Mouse (Mus musculus): ENCODE data around the gene Olfr713. TPM values are rescaled to one million over a fixed set of nuclear protein-coding genes. Genes with fewer than 3 reads are reported as not detected.

Olfr713 gene
- not detected in 2 replicates for polyA plus RNA-seq (2016; fragmentation: Nextera tagmentation; extraction: Ambion mirVana)

GRCm38 (mm10) chr7:107030874-107031273, at the start of gene Olfr713:
TSS of gene Olfr713 (plus strand) at chr7:107031174.
- Histone ChIP-seq H3K9ac (no peak within 1 kb of the TSS), H3K4me2 (replicated peaks) (no peak within 1 kb of the TSS), H3K27ac (no peak within 1 kb of the TSS), H3K4me3 (no peak within 1 kb of the TSS), H3K9me3 (no peaks in the 10 kb centered on the region), H3K27me3 (replicated peaks) (no peaks in the 10 kb centered on the region), H3K36me3 (no peaks in the 10 kb centered on the region), H3K4me1 (no peaks in the 10 kb centered on the region)
- 79% methylated on average over 1 of the region's 1 CpGs for WGBS
- ATAC-seq (ENCODE audit: low FRiP score, low read depth): no peak

GRCm38 (mm10) chr7:106985236-106985635, 45.7 kb upstream of the Olfr713 start:
- no peaks in the 10 kb centered on the region for H3K36me3 ChIP-seq
- no peaks in the 10 kb centered on the region for H3K4me1 ChIP-seq
- H3K4me2 ChIP-seq (replicated peaks): no peak overlapping the region
- no peak for ATAC-seq (ENCODE audit: low FRiP score, low read depth)
- H3K9ac ChIP-seq: no peak overlapping the region
- H3K9me3 ChIP-seq: no peaks in the 10 kb centered on the region
- H3K4me3 ChIP-seq: no peak overlapping the region
- no peak overlapping the region for H3K27ac ChIP-seq
- no peaks in the 10 kb centered on the region for H3K27me3 ChIP-seq (replicated peaks)
- 90% methylated on average over 3 of the region's 3 CpGs for WGBS

DNA sequence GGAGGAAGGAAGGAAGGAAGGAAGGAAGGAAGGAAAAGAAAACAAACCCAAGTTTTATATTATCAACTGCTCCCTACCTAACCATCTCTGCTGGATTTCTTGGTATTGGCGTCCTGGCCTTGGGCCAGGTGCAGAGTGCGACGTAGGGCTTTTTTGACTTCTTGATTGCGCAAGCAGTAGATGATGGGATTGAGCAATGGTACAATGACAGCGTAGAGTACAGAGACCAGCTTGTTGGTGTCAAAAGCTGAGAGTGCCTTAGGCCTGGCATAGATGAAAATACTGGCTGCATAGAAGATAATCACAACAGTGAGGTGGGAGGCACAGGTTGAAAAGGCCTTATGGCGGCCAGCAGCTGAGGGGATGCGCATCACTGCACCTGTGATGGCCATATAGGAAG, 30.2 kb upstream of the Olfr713 start:
- no peaks in the 10 kb centered on the region for H3K4me1 ChIP-seq
- H3K4me3 ChIP-seq: no peak overlapping the region
- H3K36me3 ChIP-seq: no peaks in the 10 kb centered on the region
- no peaks in the 10 kb centered on the region for H3K9me3 ChIP-seq
- no peaks in the 10 kb centered on the region for H3K27me3 ChIP-seq (replicated peaks)
- no peak for ATAC-seq (ENCODE audit: low FRiP score, low read depth)
- WGBS: 92% methylated on average over 7 of the region's 7 CpGs
- H3K4me2 ChIP-seq (replicated peaks): no peak overlapping the region
- no peak overlapping the region for H3K9ac ChIP-seq
- H3K27ac ChIP-seq: no peak overlapping the region

DNA sequence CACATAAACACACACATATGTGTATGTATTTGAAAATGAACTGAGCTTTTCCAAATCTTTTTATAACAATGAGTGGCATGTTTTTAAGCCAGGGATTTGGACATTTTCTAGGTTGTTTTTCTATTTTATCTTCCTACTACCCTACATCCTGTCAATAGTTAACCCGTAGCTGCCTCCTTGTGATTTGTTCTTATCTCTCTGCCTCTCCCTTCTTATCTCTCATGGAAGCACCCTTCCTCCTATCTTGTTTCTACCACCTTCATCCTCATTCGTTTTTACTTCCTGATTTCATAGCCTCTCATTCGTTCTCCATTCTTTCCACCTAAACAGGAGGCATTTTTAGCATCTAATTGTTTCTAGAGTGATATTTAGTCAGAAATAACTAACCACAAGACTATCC, 26.8 kb upstream of the Olfr713 start:
- Histone ChIP-seq H3K27ac (no peak overlapping the region), H3K9ac (no peak overlapping the region), H3K36me3 (no peaks in the 10 kb centered on the region), H3K9me3 (no peaks in the 10 kb centered on the region), H3K4me2 (replicated peaks) (no peak overlapping the region), H3K4me1 (no peaks in the 10 kb centered on the region), H3K4me3 (no peak overlapping the region), H3K27me3 (replicated peaks) (no peaks in the 10 kb centered on the region)
- no peak for ATAC-seq (ENCODE audit: low FRiP score, low read depth)
- 76% methylated on average over 3 of the region's 3 CpGs for WGBS

DNA sequence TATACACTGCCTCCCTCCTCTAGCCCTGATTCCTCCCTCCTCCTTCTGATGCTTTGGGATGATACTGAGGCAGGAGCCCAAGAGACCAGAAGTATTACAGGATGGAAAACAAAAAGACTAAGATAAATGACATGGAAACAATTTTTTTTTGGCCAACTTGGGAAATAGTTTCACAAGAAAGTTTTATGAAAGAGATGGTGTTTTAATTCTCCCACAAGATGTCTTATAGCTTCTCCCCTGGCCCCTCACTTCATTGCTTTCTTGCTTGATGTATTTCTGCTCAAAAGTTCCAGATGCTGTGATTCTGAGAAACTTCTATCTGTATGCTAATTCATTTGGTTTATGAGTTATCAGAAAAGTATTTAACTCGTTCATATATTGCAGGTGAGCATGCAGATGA, 25.0 kb upstream of the Olfr713 start, which contains the start of gene Olfr2:
TSS of gene Olfr2 (minus strand) at position 101 of the 400 bp plus-strand sequence.
- Histone ChIP-seq H3K36me3 (no peaks in the 10 kb centered on the region), H3K4me3 (no peak within 1 kb of the TSS), H3K27ac (no peak within 1 kb of the TSS), H3K4me2 (replicated peaks) (no peak within 1 kb of the TSS), H3K9me3 (no peaks in the 10 kb centered on the region), H3K9ac (no peak within 1 kb of the TSS), H3K27me3 (replicated peaks) (no peaks in the 10 kb centered on the region), H3K4me1 (no peaks in the 10 kb centered on the region)
- no peak for ATAC-seq (ENCODE audit: low FRiP score, low read depth)
- 54% methylated on average over 1 of the region's 1 CpGs for WGBS

GRCm38 (mm10) chr7:107039934-107040563, 9.1 kb downstream of the Olfr713 start:
- ATAC-seq (ENCODE audit: low FRiP score, low read depth): no peak
- H3K9ac ChIP-seq: no peak overlapping the region
- H3K36me3 ChIP-seq: no peaks in the 10 kb centered on the region
- H3K4me2 ChIP-seq (replicated peaks): no peak overlapping the region
- no peak overlapping the region for H3K4me3 ChIP-seq
- no peaks in the 10 kb centered on the region for H3K9me3 ChIP-seq
- WGBS: 83% methylated on average over 2 of the region's 2 CpGs
- no peaks in the 10 kb centered on the region for H3K4me1 ChIP-seq
- no peak overlapping the region for H3K27ac ChIP-seq
- H3K27me3 ChIP-seq (replicated peaks): no peaks in the 10 kb centered on the region

GRCm38 (mm10) chr7:107043136-107043535, 12.2 kb downstream of the Olfr713 start:
- H3K27ac ChIP-seq: no peak overlapping the region
- no peaks in the 10 kb centered on the region for H3K9me3 ChIP-seq
- no peak for ATAC-seq (ENCODE audit: low FRiP score, low read depth)
- H3K4me2 ChIP-seq (replicated peaks): no peak overlapping the region
- H3K4me1 ChIP-seq: no peaks in the 10 kb centered on the region
- H3K27me3 ChIP-seq (replicated peaks): no peaks in the 10 kb centered on the region
- 86% methylated on average over 3 of the region's 3 CpGs for WGBS
- H3K36me3 ChIP-seq: no peaks in the 10 kb centered on the region
- no peak overlapping the region for H3K4me3 ChIP-seq
- H3K9ac ChIP-seq: no peak overlapping the region

DNA sequence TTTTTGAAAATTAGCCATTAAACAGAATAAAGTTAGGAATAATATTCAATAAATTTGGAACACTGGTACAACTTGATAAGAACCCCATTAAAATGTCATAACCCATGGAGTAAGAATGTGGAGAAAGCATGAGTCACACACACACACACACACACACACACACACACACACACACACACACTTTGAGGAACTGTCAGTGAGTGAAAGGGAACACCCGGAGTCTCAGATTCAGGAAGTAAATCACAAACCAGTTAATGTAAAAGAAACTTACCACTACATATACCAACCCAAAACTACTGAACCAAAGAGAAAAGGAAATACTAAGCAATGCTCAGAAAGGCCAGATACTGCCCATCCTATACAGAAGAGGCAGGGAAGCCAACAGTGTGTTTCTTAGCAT, 13.4 kb downstream of the Olfr713 start:
- H3K9me3 ChIP-seq: no peaks in the 10 kb centered on the region
- WGBS: 92% methylated on average over 1 of the region's 1 CpGs
- H3K4me3 ChIP-seq: no peak overlapping the region
- no peak overlapping the region for H3K27ac ChIP-seq
- H3K4me2 ChIP-seq (replicated peaks): no peak overlapping the region
- H3K9ac ChIP-seq: no peak overlapping the region
- H3K36me3 ChIP-seq: no peaks in the 10 kb centered on the region
- no peaks in the 10 kb centered on the region for H3K27me3 ChIP-seq (replicated peaks)
- ATAC-seq (ENCODE audit: low FRiP score, low read depth): no peak
- no peaks in the 10 kb centered on the region for H3K4me1 ChIP-seq

DNA sequence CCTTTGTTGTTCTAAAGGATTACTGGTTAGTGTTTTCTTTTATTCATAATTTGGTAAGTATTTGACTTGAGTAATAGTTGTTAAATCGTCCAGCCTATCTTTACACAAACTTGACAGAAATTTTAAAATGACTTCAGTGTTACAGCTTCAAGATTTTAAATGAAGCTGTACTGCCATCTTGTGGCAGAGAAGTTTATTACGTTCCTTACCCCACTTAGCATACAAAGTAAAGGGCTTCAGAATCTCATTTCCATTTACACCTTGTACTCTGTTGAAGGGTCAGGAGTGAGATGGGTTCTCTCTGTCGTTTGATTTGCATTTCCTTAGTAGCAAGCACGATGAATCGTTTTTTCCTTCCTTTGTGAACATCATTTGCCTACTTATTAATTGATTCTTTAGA, 14.9 kb downstream of the Olfr713 start:
- H3K4me2 ChIP-seq (replicated peaks): no peak overlapping the region
- H3K9me3 ChIP-seq: no peaks in the 10 kb centered on the region
- 0 out of 2 replicates have a peak, but pooled peaks have one; percentile 41 for ATAC-seq (ENCODE audit: low FRiP score, low read depth)
- 6% methylated on average over 5 of the region's 5 CpGs for WGBS
- H3K4me1 ChIP-seq: no peaks in the 10 kb centered on the region
- H3K27me3 ChIP-seq (replicated peaks): no peaks in the 10 kb centered on the region
- H3K4me3 ChIP-seq: no peak overlapping the region
- no peak overlapping the region for H3K27ac ChIP-seq
- H3K36me3 ChIP-seq: no peaks in the 10 kb centered on the region
- no peak overlapping the region for H3K9ac ChIP-seq

DNA sequence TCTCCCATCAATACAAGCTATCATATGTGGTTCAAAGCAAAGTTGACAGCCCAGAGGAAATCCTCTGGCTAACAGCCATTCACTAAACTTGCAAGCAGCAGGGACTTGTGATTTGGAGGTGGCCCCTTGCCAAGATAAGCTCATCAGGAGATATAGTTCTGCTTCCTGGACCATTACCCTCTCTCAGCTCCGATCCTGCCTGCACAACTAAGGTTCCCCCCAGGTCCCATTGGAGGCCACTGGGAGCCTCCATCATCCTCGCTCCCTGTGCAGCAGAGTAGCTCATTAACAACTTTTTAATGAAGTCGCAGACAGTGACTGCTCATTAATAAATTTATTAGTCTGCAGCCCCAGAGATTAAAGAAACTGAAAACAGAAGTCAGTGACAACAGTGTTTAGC, 16.6 kb downstream of the Olfr713 start:
- no peak overlapping the region for H3K27ac ChIP-seq
- H3K36me3 ChIP-seq: no peaks in the 10 kb centered on the region
- no peaks in the 10 kb centered on the region for H3K4me1 ChIP-seq
- no peak for ATAC-seq (ENCODE audit: low FRiP score, low read depth)
- no peaks in the 10 kb centered on the region for H3K27me3 ChIP-seq (replicated peaks)
- no peak overlapping the region for H3K4me3 ChIP-seq
- WGBS: 65% methylated on average over 3 of the region's 3 CpGs
- H3K9me3 ChIP-seq: no peaks in the 10 kb centered on the region
- H3K9ac ChIP-seq: no peak overlapping the region
- H3K4me2 ChIP-seq (replicated peaks): no peak overlapping the region

DNA sequence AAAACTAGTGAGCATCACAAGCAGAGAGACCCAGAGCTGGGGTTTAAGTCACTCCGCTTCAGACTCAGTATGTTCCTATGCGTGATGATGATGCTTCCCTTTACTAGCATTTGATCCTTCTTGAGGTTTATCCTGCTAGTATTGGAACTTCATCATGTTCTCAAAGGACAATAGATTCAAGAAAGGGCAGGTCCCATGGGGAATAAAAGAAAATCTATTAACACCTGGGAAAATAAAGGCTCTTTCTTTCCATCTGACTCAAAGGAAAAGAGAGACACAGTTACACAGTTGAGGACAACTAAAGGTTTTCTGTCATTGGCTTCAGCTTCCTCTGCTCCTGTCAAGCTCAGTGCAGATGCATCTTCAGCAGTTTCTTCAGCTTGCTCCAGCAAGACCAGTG, 39.7 kb downstream of the Olfr713 start, which contains the start of gene Olfr714:
TSS of gene Olfr714 (plus strand) at position 301 of the 400 bp plus-strand sequence.
- Histone ChIP-seq H3K4me1 (no peaks in the 10 kb centered on the region), H3K4me3 (no peak within 1 kb of the TSS), H3K4me2 (replicated peaks) (no peak within 1 kb of the TSS), H3K9ac (no peak within 1 kb of the TSS), H3K9me3 (peaks cover 4% of the 10 kb centered on the region), H3K36me3 (no peaks in the 10 kb centered on the region), H3K27ac (no peak within 1 kb of the TSS), H3K27me3 (replicated peaks) (no peaks in the 10 kb centered on the region)
- no peak for ATAC-seq (ENCODE audit: low FRiP score, low read depth)
- WGBS: 93% methylated on average over 2 of the region's 2 CpGs

Measured in neural tube, embryonic 12.5 days (tissue).